ENCODE assay signal across 26 mouse cellular contexts in genomic region chr6:82911303-82911702, GRCm38 (mm10). TPM values are rescaled to one million over a fixed set of nuclear protein-coding genes. Genes with fewer than 3 reads are reported as not detected.
DNase-seq lines count a peak whose midpoint lies in the region; TF ChIP-seq lines count a peak whose summit lies in the region.
"Had no signal": no experiment of that assay in that cellular context is flagged by ENCODE, and none has a peak within 500 bp of the region (broad histone marks: within the 10 kb centered on the region; RNA-seq: fewer than 3 reads in every experiment).

No protein-coding gene starts in this region.

- DNase-seq in thymus, postnatal 0 days (ENCODE audit: low spot score): peak; percentile 30
- no peak for DNase-seq in thymus, adult 2 months
- peak; percentile 24 for DNase-seq in CH12.LX (ENCODE audit: extremely low read depth)
- DNase-seq in MEL (ENCODE audit: low read depth, low spot score): peak; percentile 76
- peak; percentile 37 for DNase-seq in naive thymus-derived CD4-positive, alpha-beta T cell, adult 2 months (ENCODE audit: low read depth)
- no peak for DNase-seq in kidney, adult 8-10 months
- no peak for DNase-seq in left cerebral cortex, postnatal 4 days
- no peak for DNase-seq in left cerebral cortex, adult 18-20 months (ENCODE audit: low spot score in 2 of 2)
- DNase-seq: adrenal gland, adult 2 months; adrenal gland, postnatal 10 days; adrenal gland, postnatal 25 days; B cell, adult 2 months; cerebellum, adult 11-12 months; cerebellum, adult 2 months; cerebellum, adult 9-11 months; cerebellum, postnatal 14 days; cerebellum, postnatal 36 days; embryo, embryonic 11 days had no signal

- in situ Hi-C loops in CH12.LX (cut with MboI; ENCODE audit: low pct_ligation_motif_present, low pct_unique_long_range_greater_than_20kb, low sequenced_read_pairs): loop anchor here (5.0 kb wide), 1 partner anchor 191 kb away; the partner anchor contains the start of genes Ccdc142 and Gm42688

- dilution Hi-C loops in CH12.LX (cut with MboI; ENCODE audit: extremely low pct_ligation_motif_present, extremely low pct_unique_long_range_greater_than_20kb, low sequenced_read_pairs): no loop called here

- no peak for TF ChIP-seq POLR2A in thymus, adult 2 months (IDR thresholded peaks at IDR 0.05; ENCODE audit: control insufficient read depth, extremely low read depth, insufficient read depth, low read length, poor library complexity)
- TF ChIP-seq POLR2A in CH12.LX (IDR thresholded peaks at IDR 0.05; ENCODE audit: low read depth, low read length): no peak
- no peak for TF ChIP-seq POLR2A in MEL (IDR thresholded peaks at IDR 0.05; ENCODE audit: control insufficient read depth in 1 of 2, insufficient read depth in 1 of 2, low read depth in 1 of 2, low read length in 2 of 2, poor library complexity in 1 of 2)

- H3K79me2 ChIP-seq in CH12.LX (replicated peaks; ENCODE audit: control insufficient read depth, extremely low read depth, insufficient read depth, poor library complexity, severe bottlenecking) (no peaks in the 10 kb centered on the region), MEL (ENCODE audit: control insufficient read depth, insufficient read depth, low read length, poor library complexity) (no peaks in the 10 kb centered on the region)

- no peak overlapping the region for H3K4me3 ChIP-seq in thymus, adult 2 months (ENCODE audit: control insufficient read depth, insufficient read depth, low read length)
- H3K4me3 ChIP-seq in CH12.LX (replicated peaks in 1 of 3; ENCODE audit: low read depth in 2 of 3, low read length in 2 of 3, poor library complexity in 1 of 3) (no peak overlapping the region), MEL (ENCODE audit: control insufficient read depth in 1 of 2, insufficient read depth in 1 of 2, low read depth in 2 of 2, low read length in 2 of 2) (no peak overlapping the region)
- H3K4me3 ChIP-seq: embryonic facial prominence, embryonic 13.5 days; embryonic facial prominence, embryonic 15.5 days; erythroblast, embryonic 14.5 days; forebrain, embryonic 10.5 days; forebrain, embryonic 12.5 days had no signal

- TF ChIP-seq RAD21 in CH12.LX (IDR thresholded peaks at IDR 0.05; ENCODE audit: low read depth, low read length) (no peak), MEL (IDR thresholded peaks at IDR 0.05; ENCODE audit: low read depth, low read length) (no peak)

- intact Hi-C loops in left cerebral cortex, postnatal 4 days (cut with DNase I): no loop called here

- 82% methylated on average over 5 of the region's 5 CpGs for WGBS in thymus, adult 2 months

- no peak for TF ChIP-seq EP300 in CH12.LX (IDR thresholded peaks at IDR 0.05; ENCODE audit: low read length)
- TF ChIP-seq EP300 in MEL (IDR thresholded peaks at IDR 0.05; ENCODE audit: low read depth in 1 of 2, low read length in 2 of 2): peak; percentile 36 to 38; a peak in 3 of 4 replicates

- no peaks in the 10 kb centered on the region for H3K36me3 ChIP-seq in thymus, adult 2 months (ENCODE audit: control insufficient read depth, insufficient read depth, low read length)
- no peaks in the 10 kb centered on the region for H3K36me3 ChIP-seq in CH12.LX (replicated peaks in 1 of 2; ENCODE audit: control insufficient read depth in 1 of 2, insufficient read depth in 1 of 2, low read length in 1 of 2)
- peaks cover 0 to 30% of the 10 kb centered on the region in 2 experiments; a peak in 2 of 4 replicates for H3K36me3 ChIP-seq in MEL (ENCODE audit: control insufficient read depth in 1 of 2, insufficient read depth in 2 of 2, low read length in 2 of 2)
- H3K36me3 ChIP-seq: embryonic facial prominence, embryonic 13.5 days; embryonic facial prominence, embryonic 15.5 days; forebrain, embryonic 10.5 days; forebrain, embryonic 12.5 days; G1E had no signal

- H3K4me2 ChIP-seq in CH12.LX (ENCODE audit: insufficient read depth, low read depth, poor library complexity, severe bottlenecking): no peak overlapping the region
- H3K4me2 ChIP-seq: embryonic facial prominence, embryonic 13.5 days; embryonic facial prominence, embryonic 15.5 days; forebrain, embryonic 12.5 days had no signal

- H3K4me1 ChIP-seq in thymus, adult 2 months (replicated peaks; ENCODE audit: control insufficient read depth, insufficient read depth, low read length): peaks cover 13% of the 10 kb centered on the region
- H3K4me1 ChIP-seq in CH12.LX (ENCODE audit: control insufficient read depth in 1 of 2, insufficient read depth in 2 of 2): peaks cover 3 to 28% of the 10 kb centered on the region in 2 experiments; a peak in 3 of 4 replicates
- peaks cover 11 to 55% of the 10 kb centered on the region in 2 experiments for H3K4me1 ChIP-seq in MEL (ENCODE audit: control insufficient read depth in 1 of 2, insufficient read depth in 2 of 2, low read length in 2 of 2)
- H3K4me1 ChIP-seq: embryonic facial prominence, embryonic 13.5 days; embryonic facial prominence, embryonic 15.5 days; forebrain, embryonic 10.5 days; forebrain, embryonic 12.5 days had no signal

- no peak for TF ChIP-seq CTCF in thymus, adult 2 months (IDR thresholded peaks at IDR 0.05; ENCODE audit: borderline replicate concordance, control insufficient read depth, extremely low read depth, insufficient read depth, low read length, poor library complexity)
- TF ChIP-seq CTCF in CH12.LX (conservative IDR thresholded peaks at IDR 0.05 in 1 of 2, IDR thresholded peaks at IDR 0.05 in 1 of 2; ENCODE audit: low read depth in 2 of 2, low read length in 2 of 2) (peak in 1 of 2 experiments; percentile 5; a peak in 1 of 4 replicates), MEL (IDR thresholded peaks at IDR 0.05 in 2 of 3, conservative IDR thresholded peaks at IDR 0.05 in 1 of 3; ENCODE audit: control insufficient read depth in 1 of 3, insufficient read depth in 1 of 3, low read depth in 2 of 3, low read length in 3 of 3, poor library complexity in 1 of 3, severe bottlenecking in 1 of 3) (no peak)

- no peak overlapping the region for H3K9ac ChIP-seq in CH12.LX (ENCODE audit: insufficient read depth, low read depth)
- no peak overlapping the region for H3K9ac ChIP-seq in MEL (ENCODE audit: control insufficient read depth, low read depth, low read length, poor library complexity, severe bottlenecking)
- H3K9ac ChIP-seq: embryonic facial prominence, embryonic 13.5 days; embryonic facial prominence, embryonic 15.5 days; forebrain, embryonic 12.5 days had no signal

- H3K27me3 ChIP-seq in thymus, adult 2 months (ENCODE audit: control insufficient read depth, insufficient read depth, low read length): no peaks in the 10 kb centered on the region
- no peaks in the 10 kb centered on the region for H3K27me3 ChIP-seq in CH12.LX (replicated peaks)
- H3K27me3 ChIP-seq in MEL (ENCODE audit: control insufficient read depth in 1 of 2, insufficient read depth in 2 of 2, low read length in 2 of 2): no peaks in the 10 kb centered on the region
- H3K27me3 ChIP-seq: embryonic facial prominence, embryonic 13.5 days; embryonic facial prominence, embryonic 15.5 days; forebrain, embryonic 12.5 days had no signal

- H3K9me3 ChIP-seq in CH12.LX (replicated peaks; ENCODE audit: low read length): no peaks in the 10 kb centered on the region
- H3K9me3 ChIP-seq in MEL (replicated peaks; ENCODE audit: insufficient read depth, low read length): no peaks in the 10 kb centered on the region
- H3K9me3 ChIP-seq: embryonic facial prominence, embryonic 13.5 days; embryonic facial prominence, embryonic 15.5 days; forebrain, embryonic 10.5 days; forebrain, embryonic 12.5 days; G1E had no signal

- H3K27ac ChIP-seq in thymus, adult 2 months (ENCODE audit: control insufficient read depth, insufficient read depth, low read length): no peak overlapping the region
- H3K27ac ChIP-seq in CH12.LX (ENCODE audit: insufficient read depth, low read depth) (no peak overlapping the region), MEL (ENCODE audit: control insufficient read depth, low read depth, low read length) (peak overlapping the region; percentile 18)
- H3K27ac ChIP-seq: embryonic facial prominence, embryonic 13.5 days; embryonic facial prominence, embryonic 15.5 days; forebrain, embryonic 10.5 days; forebrain, embryonic 12.5 days had no signal

TF ChIP-seq in CH12.LX, 34 proteins besides CTCF, POLR2A, EP300 and RAD21:
- TF ChIP-seq MAFK (IDR thresholded peaks at IDR 0.05; ENCODE audit: insufficient replicate concordance, low read length) (peak; percentile 87), HCFC1 (IDR thresholded peaks at IDR 0.05; ENCODE audit: low read depth, low read length) (no peak), MEF2A (IDR thresholded peaks at IDR 0.05; ENCODE audit: borderline replicate concordance, low read depth, low read length) (no peak)

TF ChIP-seq in MEL, 35 proteins besides CTCF, POLR2A, EP300 and RAD21 (continues in another document):
- TF ChIP-seq CHD1 (IDR thresholded peaks at IDR 0.05; ENCODE audit: low read depth, low read length) (no peak), SMC3 (IDR thresholded peaks at IDR 0.05; ENCODE audit: low read depth, low read length) (no peak), MXI1 (IDR thresholded peaks at IDR 0.05; ENCODE audit: low read depth, low read length) (peak; percentile 53; the same call in 1 of the 2 replicates), GABPA (IDR thresholded peaks at IDR 0.05; ENCODE audit: low read depth, low read length) (peak; percentile 83), ETS1 (IDR thresholded peaks at IDR 0.05; ENCODE audit: low read depth, low read length) (peak; percentile 84)

RNA-seq across cellular contexts. Expression of gene Sema4f, which starts 28.3 kb away (rescaled TPM):
- 1.3 and 1.4 TPM in 2 replicates for polyA plus RNA-seq in thymus, postnatal 0 days (2015; fragmentation: Nextera tagmentation; extraction: Ambion mirVana)
- 3.0 and 3.3 TPM in 2 replicates for polyA plus RNA-seq in thymus, adult 2 months (2012; rRNA removed)
- total RNA-seq in CH12.LX (2012; rRNA removed) (0.04 TPM in 1 of 2 replicates, not detected in the other), CH12.LX (2014; rRNA removed) (not detected in 2 replicates), MEL (2012; rRNA removed) (0.03 and 0.04 TPM in 2 replicates)
- polyA plus RNA-seq in CH12.LX (2012; ENCODE audit: insufficient read length, low read depth) (not detected in 2 replicates), MEL (2012; ENCODE audit: insufficient read depth in 1 of 2, insufficient read length in 2 of 2, low read depth in 1 of 2, low replicate concordance in 2 of 2, missing spikeins in 1 of 2) (under 1 TPM in 1 of 2 experiments, not detected in 1; 0.01 TPM)
- total RNA-seq in left cerebral cortex, postnatal 4 days (2021): 10 to 100 TPM; 51.3 to 54.0 TPM
- 10 to 100 TPM; 37.8 to 41.2 TPM for total RNA-seq in left cerebral cortex, adult 18-20 months (2021)
- total RNA-seq: common myeloid progenitor, adult 5-6 weeks had no signal
- polyA plus RNA-seq: erythroblast, embryonic 14.5 days; G1E had no signal

RNA-seq across cellular contexts. Expression of gene M1ap, which starts 35.4 kb away (rescaled TPM):
- 0.81 and 1.5 TPM in 2 replicates for polyA plus RNA-seq in thymus, postnatal 0 days (2015; fragmentation: Nextera tagmentation; extraction: Ambion mirVana)
- polyA plus RNA-seq in thymus, adult 2 months (2012; rRNA removed): 0.58 and 1.3 TPM in 2 replicates
- 3.0 and 6.4 TPM in 2 replicates for total RNA-seq in CH12.LX (2012; rRNA removed)
- 1.8 and 2.4 TPM in 2 replicates for total RNA-seq in CH12.LX (2014; rRNA removed)
- 3.9 and 4.7 TPM in 2 replicates for polyA plus RNA-seq in CH12.LX (2012; ENCODE audit: insufficient read length, low read depth)
- total RNA-seq in MEL (2012; rRNA removed): 3.9 and 6.2 TPM in 2 replicates
- 1 to 10 TPM in 1 of 2 experiments, not detected in 1; 6.3 TPM for polyA plus RNA-seq in MEL (2012; ENCODE audit: insufficient read depth in 1 of 2, insufficient read length in 2 of 2, low read depth in 1 of 2, low replicate concordance in 2 of 2, missing spikeins in 1 of 2)
- total RNA-seq in left cerebral cortex, postnatal 4 days (2021): under 1 TPM in 1 of 2 experiments, not detected in 1; 0.44 TPM
- not detected for total RNA-seq in left cerebral cortex, adult 18-20 months (2021)
- total RNA-seq: adrenal gland, adult 2 months; adrenal gland, postnatal 25 days had no signal
- polyA plus RNA-seq: adrenal gland, adult 2 months; forebrain, embryonic 12.5 days; forebrain, embryonic 16.5 days had no signal

Comparison
In these comparisons a context has a peak if more than half of its experiments do, and no peak if none do; other contexts are left out.
1. DNase-seq: peak in thymus, postnatal 0 days (single experiment), CH12.LX (single experiment), MEL (single experiment) and naive thymus-derived CD4-positive, alpha-beta T cell, adult 2 months (single experiment); none in thymus, adult 2 months (single experiment), kidney, adult 8-10 months (0 of 2), left cerebral cortex, postnatal 4 days (single experiment) and left cerebral cortex, adult 18-20 months (0 of 2).
2. RNA of gene Sema4f, which starts 28.3 kb away (total RNA-seq): 51.3 to 54.0 TPM in left cerebral cortex, postnatal 4 days and 37.8 to 41.2 TPM in left cerebral cortex, adult 18-20 months; 0.04 TPM in CH12.LX and 0.03 to 0.04 TPM in MEL; every median in the first group is over 10 times any median in the second.